Mouse (Mus musculus): ENCODE results near the gene Ccdc162. TPM values are rescaled to one million over a fixed set of nuclear protein-coding genes. Genes with fewer than 3 reads are reported as not detected.
A peak's percentile ranks its signal among the peaks of the same experiment; 100 is the strongest.

Ccdc162 gene
- polyA plus RNA-seq, 1 experiment from 2014 or later = 0.77 TPM

- 17% methylated on average over 3 of the region's 3 CpGs for WGBS
- Histone ChIP-seq H3K4me1 (peaks cover 21% of the 10 kb centered on the region), H3K27ac (no peak overlapping the region), H3K36me3 (no peaks in the 10 kb centered on the region), H3K9me3 (no peaks in the 10 kb centered on the region), H3K27me3 (no peaks in the 10 kb centered on the region), H3K4me3 (no peak overlapping the region), H3K9ac (no peak overlapping the region), H3K4me2 (no peak overlapping the region)
- peak; percentile 44; the same call in 1 of the 2 replicates for ATAC-seq (ENCODE audit: borderline replicate concordance, extremely low read depth, low FRiP score, low TSS enrichment)
These were observed 148.1 kb downstream of the Ccdc162 start for GRCm38 (mm10) chr10:41568306-41568705.

GRCm38 (mm10) chr10:41565141-41565540 lies 151.3 kb downstream of the Ccdc162 start:
- WGBS = 29% methylated on average over 5 of the region's 5 CpGs

GRCm38 (mm10) chr10:41561701-41562395 lies 154.6 kb downstream of the Ccdc162 start:
- Histone ChIP-seq H3K9ac (no peak overlapping the region), H3K4me3 (no peak overlapping the region), H3K4me1 (peaks cover 8% of the 10 kb centered on the region), H3K36me3 (no peaks in the 10 kb centered on the region), H3K4me2 (no peak overlapping the region), H3K27me3 (no peaks in the 10 kb centered on the region), H3K27ac (no peak overlapping the region), H3K9me3 (no peaks in the 10 kb centered on the region)
- WGBS = 73% methylated on average over 10 of the region's 10 CpGs
- ATAC-seq (ENCODE audit: borderline replicate concordance, extremely low read depth, low FRiP score, low TSS enrichment) = peak; percentile 52; the same call in 1 of the 2 replicates

More at GRCm38 (mm10) chr10:41565141-41565540, 151.3 kb downstream of the Ccdc162 start:
- H3K27me3 ChIP-seq = no peaks in the 10 kb centered on the region
- H3K36me3 ChIP-seq = no peaks in the 10 kb centered on the region
- no peak for ATAC-seq (ENCODE audit: borderline replicate concordance, extremely low read depth, low FRiP score, low TSS enrichment)
- H3K4me2 ChIP-seq = no peak overlapping the region
- no peaks in the 10 kb centered on the region for H3K9me3 ChIP-seq
- no peak overlapping the region for H3K4me3 ChIP-seq
- H3K9ac ChIP-seq = no peak overlapping the region
- peaks cover 8% of the 10 kb centered on the region for H3K4me1 ChIP-seq
- no peak overlapping the region for H3K27ac ChIP-seq

- H3K36me3 ChIP-seq = no peaks in the 10 kb centered on the region
- no peak overlapping the region for H3K9ac ChIP-seq
- H3K27ac ChIP-seq = no peak overlapping the region
- no peaks in the 10 kb centered on the region for H3K27me3 ChIP-seq
- H3K4me3 ChIP-seq = no peak overlapping the region
- H3K4me1 ChIP-seq = peaks cover 4% of the 10 kb centered on the region
- no peaks in the 10 kb centered on the region for H3K9me3 ChIP-seq
- no peak for ATAC-seq (ENCODE audit: borderline replicate concordance, extremely low read depth, low FRiP score, low TSS enrichment)
- no peak overlapping the region for H3K4me2 ChIP-seq
- WGBS = 90% methylated on average over 1 of the region's 1 CpGs
These were observed 158.0 kb downstream of the Ccdc162 start for GRCm38 (mm10) chr10:41558401-41558800.

- no peak for ATAC-seq (ENCODE audit: borderline replicate concordance, extremely low read depth, low FRiP score, low TSS enrichment)
- Histone ChIP-seq H3K4me1 (peaks cover 27% of the 10 kb centered on the region), H3K9ac (no peak overlapping the region), H3K27me3 (no peaks in the 10 kb centered on the region), H3K4me2 (no peak overlapping the region), H3K9me3 (no peaks in the 10 kb centered on the region), H3K4me3 (no peak overlapping the region), H3K27ac (no peak overlapping the region), H3K36me3 (no peaks in the 10 kb centered on the region)
- WGBS = 67% methylated on average over 3 of the region's 3 CpGs
These were observed 161.4 kb downstream of the Ccdc162 start for GRCm38 (mm10) chr10:41555081-41555480.

- 66% methylated on average over 4 of the region's 4 CpGs for WGBS
- Histone ChIP-seq H3K4me1 (peaks cover 27% of the 10 kb centered on the region), H3K9ac (no peak overlapping the region), H3K36me3 (no peaks in the 10 kb centered on the region), H3K4me2 (no peak overlapping the region), H3K27ac (0 out of 2 replicates have a peak overlapping the region, but pooled peaks have one; percentile 36), H3K4me3 (no peak overlapping the region), H3K9me3 (peaks cover 5% of the 10 kb centered on the region; the same call in 1 of the 2 replicates), H3K27me3 (no peaks in the 10 kb centered on the region)
- ATAC-seq (ENCODE audit: borderline replicate concordance, extremely low read depth, low FRiP score, low TSS enrichment) = no peak
These were observed 162.7 kb downstream of the Ccdc162 start for GRCm38 (mm10) chr10:41553711-41554110.

GRCm38 (mm10) chr10:41552847-41553589 lies 163.4 kb downstream of the Ccdc162 start:
- Histone ChIP-seq H3K4me2 (no peak overlapping the region), H3K9ac (no peak overlapping the region), H3K36me3 (no peaks in the 10 kb centered on the region), H3K27ac (peak overlapping the region; percentile 36; the same call in 1 of the 2 replicates), H3K4me3 (no peak overlapping the region), H3K4me1 (peaks cover 27% of the 10 kb centered on the region), H3K27me3 (no peaks in the 10 kb centered on the region), H3K9me3 (peaks cover 5% of the 10 kb centered on the region; the same call in 1 of the 2 replicates)
- ATAC-seq (ENCODE audit: borderline replicate concordance, extremely low read depth, low FRiP score, low TSS enrichment) = peak; percentile 47
- 38% methylated on average over 14 of the region's 14 CpGs for WGBS

GRCm38 (mm10) chr10:41552319-41552718 lies 164.1 kb downstream of the Ccdc162 start:
- no peak for ATAC-seq (ENCODE audit: borderline replicate concordance, extremely low read depth, low FRiP score, low TSS enrichment)
- H3K9ac ChIP-seq = no peak overlapping the region
- peaks cover 5% of the 10 kb centered on the region; the same call in 1 of the 2 replicates for H3K9me3 ChIP-seq
- peaks cover 27% of the 10 kb centered on the region for H3K4me1 ChIP-seq
- no peak overlapping the region for H3K4me3 ChIP-seq
- H3K27ac ChIP-seq = 0 out of 2 replicates have a peak overlapping the region, but pooled peaks have one; percentile 33
- no peaks in the 10 kb centered on the region for H3K36me3 ChIP-seq
- no peak overlapping the region for H3K4me2 ChIP-seq
- WGBS = 40% methylated on average over 3 of the region's 3 CpGs
- no peaks in the 10 kb centered on the region for H3K27me3 ChIP-seq

- H3K27me3 ChIP-seq = no peaks in the 10 kb centered on the region
- H3K4me3 ChIP-seq = no peak overlapping the region
- peaks cover 27% of the 10 kb centered on the region for H3K4me1 ChIP-seq
- no peaks in the 10 kb centered on the region for H3K36me3 ChIP-seq
- H3K27ac ChIP-seq = no peak overlapping the region
- H3K9ac ChIP-seq = no peak overlapping the region
- WGBS = 72% methylated on average over 7 of the region's 7 CpGs
- H3K4me2 ChIP-seq = no peak overlapping the region
- peak; percentile 10; the same call in 1 of the 2 replicates for ATAC-seq (ENCODE audit: borderline replicate concordance, extremely low read depth, low FRiP score, low TSS enrichment)
- H3K9me3 ChIP-seq = peaks cover 5% of the 10 kb centered on the region; the same call in 1 of the 2 replicates
These were observed 165.7 kb downstream of the Ccdc162 start for GRCm38 (mm10) chr10:41550711-41551110.

- no peaks in the 10 kb centered on the region for H3K27me3 ChIP-seq
- no peak overlapping the region for H3K27ac ChIP-seq
- peaks cover 5% of the 10 kb centered on the region; the same call in 1 of the 2 replicates for H3K9me3 ChIP-seq
- no peaks in the 10 kb centered on the region for H3K36me3 ChIP-seq
- H3K4me3 ChIP-seq = no peak overlapping the region
- 55% methylated on average over 13 of the region's 13 CpGs for WGBS
- no peak overlapping the region for H3K9ac ChIP-seq
- H3K4me1 ChIP-seq = peaks cover 19% of the 10 kb centered on the region
- H3K4me2 ChIP-seq = no peak overlapping the region
- no peak for ATAC-seq (ENCODE audit: borderline replicate concordance, extremely low read depth, low FRiP score, low TSS enrichment)
These were observed 169.9 kb downstream of the Ccdc162 start for GRCm38 (mm10) chr10:41546396-41547165.

GRCm38 (mm10) chr10:41545224-41545755 lies 171.1 kb downstream of the Ccdc162 start:
- WGBS = 44% methylated on average over 7 of the region's 7 CpGs
- no peak overlapping the region for H3K4me2 ChIP-seq
- peaks cover 5% of the 10 kb centered on the region; the same call in 1 of the 2 replicates for H3K9me3 ChIP-seq
- no peak overlapping the region for H3K4me3 ChIP-seq
- H3K27me3 ChIP-seq = no peaks in the 10 kb centered on the region
- peaks cover 13% of the 10 kb centered on the region for H3K4me1 ChIP-seq
- ATAC-seq (ENCODE audit: borderline replicate concordance, extremely low read depth, low FRiP score, low TSS enrichment) = 0 out of 2 replicates have a peak, but pooled peaks have one; percentile 8
- no peak overlapping the region for H3K9ac ChIP-seq
- no peak overlapping the region for H3K27ac ChIP-seq
- H3K36me3 ChIP-seq = no peaks in the 10 kb centered on the region

Measured in lung, embryonic 15.5 days (tissue).